Mouse (Mus musculus): Measurements from ENCODE around the gene Rd3l. TPM values are rescaled to one million over a fixed set of nuclear protein-coding genes. Genes with fewer than 3 reads are reported as not detected.
A peak's percentile ranks its signal among the peaks of the same experiment; 100 is the strongest.
"Not testable (repeated sequence)": the region's sequence is repeated elsewhere in the genome, so short reads cannot be mapped to it uniquely, and the experiment has no call there.

The Rd3l gene
- total RNA-seq, 2 experiments from 2014 or later, result not detected

DNA sequence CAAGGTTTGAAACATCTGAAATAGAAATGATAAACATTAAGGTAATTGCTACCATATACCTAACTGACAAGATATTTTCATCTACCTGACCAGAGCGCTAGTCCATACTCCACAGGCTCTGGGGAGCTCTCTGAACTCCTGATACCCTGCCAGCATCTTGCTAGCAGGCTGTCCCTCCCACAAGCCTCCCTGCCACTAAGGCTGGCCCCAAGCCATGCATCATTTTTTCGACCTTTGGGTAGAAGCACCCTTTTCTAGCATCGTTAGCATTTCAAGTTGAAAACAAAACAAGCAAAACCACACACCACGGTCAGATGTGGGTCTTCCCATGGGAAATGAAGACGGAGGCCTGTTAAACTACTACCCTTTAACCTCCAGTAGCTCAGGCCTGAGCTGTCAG lies 17.8 kb downstream of the Rd3l start:
- no peak for DNase-seq

- DNase-seq, result peak; percentile 54 to 72
These were observed 22.8 kb downstream of the Rd3l start for GRCm38 (mm10) chr12:111958101-111958865.

DNA sequence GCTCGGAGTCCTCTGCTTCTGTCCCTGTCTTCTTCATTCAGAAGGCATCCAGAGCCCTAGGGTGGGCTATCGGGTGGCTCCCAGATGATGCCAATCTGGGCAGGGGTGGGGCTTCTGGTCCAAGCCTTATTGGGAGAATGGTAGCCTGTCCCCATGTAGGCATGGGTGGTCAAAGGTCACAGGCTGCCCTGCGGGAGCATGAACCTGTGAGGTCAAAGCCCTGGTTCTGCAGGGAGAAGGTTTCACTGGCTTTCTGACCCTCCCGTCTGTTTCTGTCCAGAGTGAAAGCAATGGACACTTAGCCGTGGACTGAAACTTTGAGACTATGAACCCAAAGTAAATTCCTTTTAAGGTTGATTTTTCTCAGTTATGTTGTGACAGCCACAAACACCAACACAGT lies 24.9 kb downstream of the Rd3l start:
- no peak for DNase-seq

- no peak for DNase-seq
These were observed 29.4 kb downstream of the Rd3l start for GRCm38 (mm10) chr12:111951701-111952100.

DNA sequence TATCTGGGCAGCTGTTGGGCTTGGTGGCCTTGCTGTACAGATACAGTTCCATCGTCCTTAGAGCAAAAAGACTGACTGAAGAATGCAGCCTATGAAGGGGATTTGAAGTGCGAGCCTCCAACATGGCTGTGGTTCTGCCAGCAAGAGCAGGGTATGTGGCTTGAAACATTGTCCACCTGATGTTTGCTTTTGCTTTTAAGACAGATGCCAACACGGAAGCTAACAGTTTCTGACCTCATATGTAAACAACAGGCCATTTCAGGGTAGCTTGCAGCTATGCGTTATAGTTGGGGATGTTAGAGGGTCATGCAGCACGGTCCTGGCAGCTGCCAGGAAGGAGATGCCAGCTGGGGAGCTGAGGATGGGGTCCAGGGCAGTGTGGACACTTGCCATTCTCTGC lies 30.6 kb downstream of the Rd3l start:
- no peak for DNase-seq

- no peak for DNase-seq
These were observed 34.4 kb downstream of the Rd3l start for GRCm38 (mm10) chr12:111946716-111947115.

DNA sequence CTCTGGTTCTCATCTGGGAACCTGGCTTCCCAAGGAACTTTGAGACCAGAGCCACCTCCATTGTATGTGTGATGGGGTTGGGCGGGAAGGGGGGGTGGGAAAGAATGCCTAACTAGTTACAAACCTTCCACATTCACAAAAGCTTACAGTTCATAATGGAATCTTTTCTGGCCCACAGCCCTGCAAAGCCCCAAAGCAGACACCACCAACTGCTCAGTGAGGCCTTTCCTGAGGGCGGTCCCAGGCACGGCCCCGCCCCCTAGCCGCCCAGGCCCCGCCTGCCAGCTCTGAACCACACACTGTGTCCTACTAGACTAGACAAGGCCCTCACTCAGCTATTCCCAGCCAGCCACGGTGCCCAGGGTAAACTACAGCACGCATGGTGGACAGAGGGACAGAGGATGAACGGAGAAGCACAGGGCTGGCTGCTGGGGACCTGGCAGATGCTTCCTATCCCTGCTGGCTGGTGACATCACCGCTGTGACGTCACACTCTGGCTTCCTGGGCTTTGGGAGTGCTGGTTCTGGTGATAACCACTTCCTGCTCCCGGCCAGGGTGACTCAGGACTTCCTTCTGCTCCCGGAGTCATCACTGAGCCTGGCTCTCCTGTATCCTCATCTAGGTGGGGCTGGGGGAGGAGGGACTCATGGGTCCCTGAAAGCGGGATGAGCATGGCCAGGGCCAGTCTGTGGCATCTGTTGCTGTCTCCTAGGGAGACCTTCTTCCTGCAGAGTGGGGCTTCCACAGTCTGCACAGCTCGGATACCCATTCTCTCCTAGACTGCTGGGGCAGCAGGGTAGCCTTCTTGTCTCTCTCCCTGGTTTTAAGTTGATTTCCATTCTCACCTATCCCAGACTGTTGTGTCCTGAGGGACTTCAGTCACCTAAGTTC lies 35.1 kb downstream of the Rd3l start:
- DNase-seq, result not testable (repeated sequence)

DNA sequence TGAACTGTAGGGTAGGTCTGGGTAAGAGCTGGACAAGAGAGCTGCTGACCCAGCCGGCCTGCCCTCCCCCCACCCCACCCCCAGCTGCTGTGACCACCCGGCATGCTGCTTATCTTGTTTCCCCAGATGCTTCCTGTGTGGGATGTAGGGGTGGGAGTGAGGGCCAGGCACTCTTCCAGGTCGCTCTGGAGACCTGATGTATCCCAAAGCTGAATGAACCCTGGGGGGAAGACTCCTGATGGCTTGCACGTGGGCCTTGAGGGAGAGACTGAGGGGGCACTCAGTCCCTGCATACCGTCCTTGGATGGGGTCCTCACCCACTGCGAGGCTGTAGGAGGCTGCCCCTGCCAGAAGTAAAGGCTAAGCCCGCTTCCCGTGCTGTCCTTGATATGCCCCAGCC lies 36.0 kb downstream of the Rd3l start:
- no peak for DNase-seq

DNA sequence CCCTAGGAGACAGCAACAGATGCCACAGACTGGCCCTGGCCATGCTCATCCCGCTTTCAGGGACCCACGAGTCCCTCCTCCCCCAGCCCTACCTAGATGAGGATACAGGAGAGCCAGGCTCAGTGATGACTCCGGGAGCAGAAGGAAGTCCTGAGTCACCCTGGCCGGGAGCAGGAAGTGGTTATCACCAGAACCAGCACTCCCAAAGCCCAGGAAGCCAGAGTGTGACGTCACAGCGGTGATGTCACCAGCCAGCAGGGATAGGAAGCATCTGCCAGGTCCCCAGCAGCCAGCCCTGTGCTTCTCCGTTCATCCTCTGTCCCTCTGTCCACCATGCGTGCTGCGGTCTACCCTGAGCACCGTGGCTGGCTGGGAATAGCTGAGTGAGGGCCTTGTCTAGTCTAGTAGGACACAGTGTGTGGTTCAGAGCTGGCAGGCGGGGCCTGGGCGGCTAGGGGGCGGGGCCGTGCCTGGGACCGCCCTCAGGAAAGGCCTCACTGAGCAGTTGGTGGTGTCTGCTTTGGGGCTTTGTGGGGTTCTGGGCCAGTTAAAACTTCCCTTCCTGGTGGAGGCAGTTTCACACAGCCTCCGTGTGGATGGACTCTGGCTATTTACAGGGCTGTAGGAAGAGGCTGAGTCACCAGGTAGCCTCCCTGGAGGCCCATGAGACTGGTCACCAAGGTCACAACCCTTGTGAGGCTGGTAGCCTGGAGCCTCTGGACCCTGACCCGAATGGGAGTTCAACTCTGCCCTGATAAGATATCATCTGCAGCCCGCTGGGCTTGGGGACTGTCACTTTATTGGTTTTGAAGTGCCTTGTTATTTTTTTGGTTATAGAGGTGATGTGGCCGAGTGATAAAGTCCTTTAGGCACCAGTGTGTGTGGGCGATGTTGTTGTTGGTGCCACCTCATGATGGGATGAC lies 36.8 kb downstream of the Rd3l start:
- not testable (repeated sequence) for DNase-seq

- no peak for DNase-seq
These were observed 37.6 kb downstream of the Rd3l start for GRCm38 (mm10) chr12:111943421-111944064.

GRCm38 (mm10) chr12:111938623-111939177 lies 42.4 kb downstream of the Rd3l start:
- no peak for DNase-seq

- DNase-seq, result no peak
These were observed 44.2 kb downstream of the Rd3l start for GRCm38 (mm10) chr12:111936706-111937550.

DNA sequence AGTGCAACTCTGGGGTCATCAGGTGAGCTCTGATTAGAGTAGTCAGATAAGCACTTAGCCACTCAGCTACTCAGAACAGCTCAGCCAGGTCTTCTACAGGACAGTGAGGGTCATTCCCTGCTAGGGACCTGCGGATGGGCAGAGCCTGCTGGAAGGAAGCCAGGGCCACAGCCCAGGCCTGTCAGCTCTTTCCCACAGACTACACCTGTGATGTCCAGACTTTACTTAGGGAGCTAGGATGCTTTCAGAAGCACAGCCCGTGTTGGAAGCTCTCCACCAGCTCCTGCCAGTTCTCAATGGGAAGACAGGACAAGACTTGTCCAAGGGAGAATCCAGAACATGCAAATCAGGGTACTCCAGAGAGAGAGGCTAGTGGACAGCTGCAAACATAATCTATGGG lies 47.1 kb downstream of the Rd3l start:
- no peak for DNase-seq

DNA sequence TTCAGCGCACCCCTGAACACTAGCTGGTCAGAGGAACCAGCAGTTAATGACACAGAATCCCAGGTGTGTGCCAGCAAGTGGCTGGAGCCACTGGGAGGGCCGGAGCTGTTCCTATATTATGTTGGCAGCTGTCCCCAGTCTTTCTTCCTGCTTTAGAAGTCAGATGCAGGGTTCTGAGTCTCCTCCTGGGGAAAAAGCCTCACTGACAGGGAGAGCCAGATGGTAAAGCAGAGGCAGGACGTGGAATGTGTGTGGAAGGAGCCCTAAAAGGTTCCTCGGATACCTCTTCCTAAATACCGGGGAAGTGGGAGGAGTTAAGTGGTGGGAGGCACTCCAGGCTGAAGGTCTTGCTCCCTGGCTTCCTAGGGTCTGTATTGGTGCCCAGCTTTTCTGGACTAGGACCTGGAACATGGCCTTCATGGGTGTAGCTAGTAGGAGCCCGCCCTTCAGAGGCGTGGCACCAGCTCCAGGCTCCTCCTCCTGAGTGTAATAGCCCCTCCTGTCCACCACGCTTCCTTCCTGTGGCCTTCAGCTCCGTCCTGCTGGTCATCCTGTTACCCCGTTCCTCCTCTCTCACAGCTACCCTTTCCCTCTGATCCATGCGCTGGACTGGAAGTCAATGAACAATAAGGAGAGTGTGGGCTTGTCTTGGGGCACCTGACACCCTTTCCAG lies 47.9 kb downstream of the Rd3l start:
- DNase-seq, result no peak

DNA sequence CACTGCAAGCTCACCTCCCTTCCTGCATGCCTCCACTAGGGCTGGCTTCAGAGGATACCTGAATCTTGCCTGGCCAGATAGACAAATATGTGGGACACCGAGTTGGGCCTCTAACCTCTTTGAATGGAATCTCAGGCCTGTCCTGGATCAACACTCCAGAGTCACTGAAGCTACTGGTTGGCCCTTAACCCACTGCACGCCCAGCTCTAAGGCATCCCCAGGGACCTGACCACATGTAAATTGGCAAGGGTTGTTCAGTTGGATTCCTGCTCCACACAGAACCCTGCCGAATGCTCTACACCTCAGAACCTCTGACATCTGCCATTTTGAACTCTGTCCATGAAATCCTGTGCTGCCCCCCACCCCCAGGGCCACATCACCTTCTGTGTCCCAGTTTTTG lies 48.6 kb downstream of the Rd3l start:
- no peak for DNase-seq

DNA sequence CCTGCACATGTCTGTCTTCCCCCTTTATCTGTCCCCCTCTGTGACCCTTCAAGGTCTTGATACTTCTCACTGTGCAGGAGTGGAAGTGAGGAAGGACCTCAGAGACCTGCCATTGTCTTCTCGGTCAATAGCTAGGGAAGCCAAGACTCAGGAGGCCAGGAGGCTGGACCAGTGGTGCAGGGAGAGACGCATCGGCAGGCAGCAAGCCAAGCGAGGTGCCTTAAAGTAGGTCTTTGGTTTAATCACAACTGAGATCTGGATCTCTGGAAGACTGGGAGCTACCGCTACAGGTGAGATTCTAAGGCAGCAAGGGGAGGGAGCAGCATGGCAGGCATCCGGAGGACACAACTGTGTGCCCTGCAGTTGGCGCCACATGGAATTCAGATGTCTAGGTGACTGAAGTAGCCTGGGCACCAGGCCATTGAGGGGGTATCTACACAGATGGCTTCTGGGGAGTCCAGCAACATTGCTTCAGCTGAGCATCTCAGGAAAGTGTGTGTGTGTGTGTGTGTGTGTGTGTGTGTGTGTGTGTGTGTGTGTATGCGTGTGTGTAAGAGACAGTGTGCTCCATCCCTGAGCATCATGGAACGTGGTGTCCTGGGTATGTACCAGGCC lies 49.6 kb downstream of the Rd3l start:
- DNase-seq, result no peak
